Mouse (Mus musculus): ENCODE measurements at regions not wholly inside any gene's neighbourhood (a gene's known extent, or its start where the extent isn't known, plus 50 kb on each side); places are given as distances from the start of the nearest gene placed in this dataset.

DNA sequence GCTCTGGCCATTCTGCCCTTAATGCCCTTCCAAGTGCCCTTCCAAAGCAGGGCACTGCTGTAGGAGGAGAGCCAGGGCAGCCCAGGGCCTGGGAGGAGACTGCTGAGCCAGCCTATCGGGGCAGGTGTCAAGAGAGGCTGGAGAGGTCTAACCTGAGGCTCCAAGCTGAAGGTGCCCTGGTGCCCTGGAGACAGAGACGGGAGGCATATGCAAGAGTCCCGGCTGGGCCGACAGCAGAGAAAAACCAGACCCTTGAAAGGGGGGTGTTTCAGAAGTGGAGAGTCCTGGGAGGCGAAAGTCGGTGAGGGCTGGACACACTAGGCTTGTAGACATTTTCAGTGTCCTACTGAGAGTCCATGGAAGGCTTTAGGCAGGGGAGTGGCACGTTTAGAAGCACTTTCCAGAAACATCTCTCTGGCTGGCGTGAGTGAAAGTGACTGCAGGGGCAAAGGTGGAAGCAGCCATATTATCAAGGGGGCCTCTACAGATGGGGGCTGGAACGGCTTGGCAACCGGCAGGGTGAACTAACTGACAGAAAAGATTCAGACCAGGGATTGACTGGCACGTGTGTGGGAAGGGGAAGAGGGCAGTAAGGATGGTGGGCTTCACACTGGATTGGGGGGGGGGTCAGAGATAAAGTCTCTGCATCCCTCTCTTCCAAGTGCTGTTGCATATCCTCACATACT lies 101.1 kb downstream of the Cstad start:
- TF ChIP-seq CTCF (IDR thresholded peaks at IDR 0.05; ENCODE audit: insufficient read depth, low read length) (no peak), POLR2A (IDR thresholded peaks at IDR 0.05; ENCODE audit: borderline replicate concordance, extremely low read depth, low read depth, low read length) (no peak)
